Mouse (Mus musculus) cerebellum, adult (tissue): ENCODE measurements around the gene 9130230L23Rik.

Source experiments
- ATAC-seq: cut with Nextera tagmentation; 2 replicates; pipeline ENCODE4 v1.9.2; 2017; ENCODE audit warnings: mild to moderate bottlenecking, moderate library complexity, mixed read lengths; ENCODE audit not compliant: insufficient number of reproducible peaks, low FRiP score, low TSS enrichment

9130230L23Rik gene

DNA sequence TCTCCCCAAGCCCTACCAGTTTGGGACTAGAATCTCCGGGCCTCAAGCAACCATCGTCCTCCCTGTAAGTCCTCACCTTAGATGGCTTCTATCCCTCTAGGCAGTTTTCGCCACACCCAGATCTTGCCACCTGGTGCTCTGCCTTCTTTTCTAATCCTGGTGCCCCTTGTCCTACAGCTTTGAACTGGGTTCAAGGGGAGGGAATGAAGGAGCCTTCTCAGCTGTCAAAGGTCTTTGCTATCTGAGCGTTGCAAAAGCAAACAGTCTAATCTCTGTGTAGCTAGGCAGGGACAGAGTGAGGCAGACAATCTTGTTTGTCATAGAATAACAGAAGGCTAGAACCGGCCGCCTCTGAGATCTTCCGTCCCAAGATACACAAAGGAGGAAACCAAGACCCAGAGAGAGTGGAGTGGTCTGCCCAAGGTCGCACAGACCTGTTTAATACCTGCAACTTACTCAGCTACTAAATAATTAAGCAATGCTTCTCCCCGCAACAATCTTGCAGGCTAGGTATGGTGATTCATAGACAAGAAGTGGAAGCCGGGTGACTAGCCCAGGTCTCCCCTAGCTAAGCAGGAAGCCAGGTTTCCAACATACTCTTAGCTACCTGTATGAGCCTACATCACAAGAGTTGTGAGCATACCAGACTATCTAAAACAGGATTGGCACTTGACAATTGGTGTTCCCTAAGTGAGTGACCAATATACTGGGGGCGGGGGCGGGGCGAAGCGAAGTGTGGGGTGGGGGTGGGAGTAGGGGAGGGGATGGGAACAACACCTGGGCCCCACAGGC, at the start of gene 9130230L23Rik:
TSS of gene 9130230L23Rik (minus strand) at position 152 of the 792 bp plus-strand sequence.
- ATAC-seq, result no peak

DNA sequence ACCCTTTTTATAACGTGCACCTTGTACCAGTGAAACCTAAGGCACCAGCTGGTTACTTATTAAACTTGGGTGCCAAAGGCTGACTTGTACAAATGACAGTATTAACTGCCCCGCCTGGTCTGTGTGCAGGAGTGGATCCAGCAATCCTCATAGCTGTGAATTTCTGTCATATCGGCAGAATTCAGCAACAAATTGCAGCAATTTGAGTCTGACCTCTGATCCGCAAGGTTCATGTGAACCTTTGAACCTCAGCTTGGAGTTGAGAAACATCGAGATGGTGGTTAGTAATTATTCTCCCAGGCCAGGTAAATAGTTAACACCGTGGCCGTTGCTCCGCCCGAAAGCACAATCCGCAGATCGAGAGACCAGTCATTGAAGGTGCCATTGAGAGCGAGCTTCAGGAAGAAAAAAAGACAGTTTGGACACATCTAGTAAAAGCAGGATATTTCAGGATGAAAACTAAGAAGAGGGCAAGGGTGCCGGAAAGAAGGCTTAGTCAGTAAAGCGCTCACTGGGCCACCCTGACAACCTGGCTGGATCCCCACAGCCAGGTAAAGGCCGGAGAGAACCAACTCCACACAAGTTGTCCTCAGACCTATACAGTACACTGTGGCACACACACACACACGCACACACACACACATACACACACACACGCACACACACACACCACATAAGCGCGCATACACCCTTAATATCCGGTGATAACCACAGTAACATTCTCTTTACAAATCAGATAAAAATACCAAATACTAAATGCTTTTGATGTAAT, 48.9 kb upstream of the 9130230L23Rik start:
- ATAC-seq, result no peak

DNA sequence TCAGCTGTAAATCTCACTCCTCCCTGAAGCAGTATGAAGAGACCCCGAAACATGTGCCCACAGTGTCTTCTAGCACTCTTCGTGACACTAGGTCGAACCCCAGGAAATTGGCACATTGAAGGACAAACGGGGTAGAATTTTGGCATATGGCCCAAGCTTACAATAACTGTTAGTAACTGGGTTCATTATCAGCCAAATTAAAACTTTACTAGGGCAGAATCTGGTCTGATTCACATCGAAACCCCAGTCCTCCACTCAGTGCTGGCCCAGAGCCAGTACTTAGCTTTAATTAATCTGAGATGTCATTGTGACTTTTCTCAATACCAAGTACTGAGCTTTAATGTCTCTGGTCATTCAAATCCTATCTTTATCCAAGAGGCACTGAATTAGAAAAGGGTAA, 46.8 kb upstream of the 9130230L23Rik start:
- no peak for ATAC-seq

DNA sequence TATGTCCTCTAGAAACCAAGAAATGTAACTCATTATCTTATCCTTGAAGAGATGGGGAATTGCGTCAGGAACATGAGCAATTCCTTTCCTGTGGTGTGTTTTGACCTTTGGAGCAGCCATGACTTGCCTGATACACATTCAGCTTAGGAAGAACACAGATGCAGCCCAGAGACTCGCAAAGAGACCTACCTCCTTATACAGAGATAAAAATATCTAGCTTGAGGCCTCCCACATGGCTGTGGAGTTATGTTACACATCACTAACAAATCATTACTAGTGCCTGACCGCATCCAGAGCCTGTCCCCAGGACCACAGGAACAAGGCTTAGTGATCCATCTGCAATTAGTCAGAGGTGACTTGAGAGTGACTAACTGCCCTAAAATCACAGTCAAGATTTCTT, 42.3 kb upstream of the 9130230L23Rik start:
- no peak for ATAC-seq

DNA sequence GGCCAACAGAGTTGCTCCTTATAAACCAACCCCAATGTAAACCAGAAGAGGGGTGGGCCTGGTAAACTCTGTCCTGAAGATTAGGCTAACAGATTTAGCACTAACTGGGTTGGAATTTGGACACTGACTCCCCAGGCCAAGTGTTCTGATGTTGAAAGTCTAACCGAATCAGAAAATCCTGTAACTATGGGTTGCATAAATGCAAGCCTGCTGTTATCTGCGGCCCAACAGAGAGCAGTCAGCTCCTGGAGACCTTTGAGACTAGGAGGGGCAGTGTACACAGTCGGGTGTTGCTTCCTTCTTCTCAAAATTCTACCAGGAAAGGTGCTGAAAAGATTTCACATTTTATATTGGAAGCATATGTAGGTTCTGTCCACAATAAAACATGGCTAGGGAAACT, 39.8 kb upstream of the 9130230L23Rik start:
- ATAC-seq, result no peak

DNA sequence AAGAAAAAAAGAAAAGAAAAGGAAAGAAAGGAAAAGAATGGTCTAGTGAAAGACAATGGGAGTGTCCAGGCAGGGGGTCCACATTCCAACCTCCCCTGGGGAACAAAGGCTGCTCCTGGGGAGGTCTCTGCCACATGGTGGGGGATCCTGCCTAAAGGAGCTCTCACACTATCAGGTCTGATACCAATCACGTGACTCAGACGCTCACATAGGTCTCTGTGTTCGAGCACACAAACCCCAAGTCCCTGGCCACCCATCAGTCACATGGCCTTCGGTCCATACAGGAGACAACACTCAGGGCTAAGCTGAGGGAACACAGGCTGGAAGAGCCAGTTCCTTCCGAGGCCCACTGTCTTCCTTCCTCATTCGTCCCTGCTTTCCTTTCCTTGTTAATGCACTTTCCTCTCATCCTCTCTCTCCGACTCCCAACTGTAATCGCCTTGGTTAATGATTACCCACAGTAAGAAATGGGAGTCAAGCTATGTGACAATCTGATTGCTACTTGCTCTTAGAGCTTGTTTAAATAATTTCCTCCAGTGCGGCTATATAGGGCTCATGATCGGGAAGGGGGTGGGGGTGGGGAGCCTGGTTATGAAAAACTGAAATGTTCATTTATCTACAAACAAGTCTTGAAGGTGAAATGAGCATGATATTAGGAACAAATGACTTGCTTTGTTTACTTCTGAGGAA, 38.7 kb upstream of the 9130230L23Rik start:
- no peak for ATAC-seq

DNA sequence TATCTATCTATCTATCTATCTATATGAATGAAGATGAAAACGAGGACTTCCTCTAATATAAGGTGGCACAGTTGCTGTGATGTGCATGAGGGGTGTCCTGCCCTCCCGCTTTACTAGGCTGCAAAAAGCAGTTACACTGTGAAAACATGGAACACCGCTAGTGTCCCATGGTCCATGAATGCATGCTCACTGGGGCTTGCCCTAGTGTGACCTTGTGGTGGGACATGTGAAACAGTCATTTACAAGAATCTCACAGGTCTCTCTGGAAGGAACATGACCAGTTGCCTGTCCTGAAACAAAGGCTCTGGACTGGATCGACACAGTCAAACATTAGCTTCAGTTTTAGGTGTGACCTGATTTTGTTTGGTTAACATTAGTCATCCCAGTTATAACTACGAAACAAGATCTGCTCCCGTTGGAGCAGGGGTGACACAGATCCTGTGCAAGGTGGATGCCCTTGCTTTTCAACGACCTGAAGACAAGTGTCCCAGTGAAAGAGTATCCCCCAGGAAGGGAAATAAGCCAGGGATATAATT, 36.7 kb upstream of the 9130230L23Rik start:
- ATAC-seq, result no peak

DNA sequence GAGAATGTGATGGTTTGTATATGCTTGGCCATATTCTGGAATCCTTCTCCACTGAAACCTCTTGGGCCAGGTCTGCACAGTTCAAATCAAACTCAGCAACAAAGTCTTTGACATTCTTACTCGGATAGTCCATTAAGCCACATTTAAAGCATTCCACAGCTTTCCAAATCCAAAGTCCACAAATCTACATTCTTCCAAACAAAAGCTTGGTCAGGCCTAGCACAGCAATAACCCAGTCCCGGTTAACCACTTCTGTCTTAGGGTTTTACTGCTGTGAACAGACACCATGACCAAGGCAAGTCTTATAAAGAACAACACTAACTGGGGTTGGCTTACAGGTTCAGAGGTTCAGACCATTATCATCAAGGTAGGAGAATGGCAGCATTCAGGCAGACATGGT, 35.7 kb upstream of the 9130230L23Rik start:
- no peak for ATAC-seq

DNA sequence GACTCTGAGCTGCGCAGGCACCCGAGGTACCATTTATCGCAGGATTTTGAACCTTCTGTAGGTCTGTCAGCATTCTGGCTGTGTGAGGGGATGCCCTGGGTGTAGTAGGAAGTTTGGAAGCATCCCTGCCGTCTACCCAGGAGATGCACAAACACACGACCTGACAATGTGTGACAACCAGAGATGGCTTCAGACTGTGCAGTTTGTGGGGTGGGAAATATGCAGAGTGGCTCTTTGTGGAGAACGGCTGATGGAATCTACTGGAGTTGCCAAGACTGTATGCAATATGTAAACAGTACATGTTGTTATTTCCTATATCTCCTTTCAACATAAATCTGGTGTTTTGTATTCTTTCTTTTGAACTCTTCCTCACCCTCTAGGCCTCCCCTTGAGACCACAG, 33.0 kb upstream of the 9130230L23Rik start:
- ATAC-seq, result no peak

DNA sequence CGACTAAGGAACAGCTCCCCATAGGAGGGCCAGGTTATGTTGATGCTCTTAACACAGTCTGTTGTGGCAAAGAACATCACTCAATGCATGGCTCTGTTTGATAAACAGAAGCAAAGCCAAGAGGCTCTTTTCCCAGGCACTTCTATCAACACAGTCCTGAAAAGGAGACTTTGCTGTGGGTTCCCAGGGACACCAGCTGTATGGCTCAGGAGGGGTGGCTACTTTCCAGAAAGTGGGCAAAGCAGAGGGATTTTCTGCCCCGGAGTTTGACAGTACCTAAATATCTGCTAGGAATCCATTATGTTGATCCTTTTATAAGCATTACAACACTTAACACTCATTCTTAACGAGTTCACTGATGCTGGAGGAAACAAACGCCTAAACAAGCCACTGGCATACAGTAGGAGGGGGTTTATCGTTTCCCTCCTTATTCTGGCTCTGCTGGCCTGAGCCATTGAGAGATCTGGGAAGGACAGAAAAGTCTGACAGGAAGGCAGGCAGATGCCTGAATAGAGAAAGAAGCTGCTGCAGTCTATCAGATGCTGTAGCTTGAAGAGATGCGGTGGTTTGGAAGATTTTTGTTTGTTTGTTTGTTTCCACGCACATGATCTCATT, 32.5 kb upstream of the 9130230L23Rik start:
- ATAC-seq, result no peak

DNA sequence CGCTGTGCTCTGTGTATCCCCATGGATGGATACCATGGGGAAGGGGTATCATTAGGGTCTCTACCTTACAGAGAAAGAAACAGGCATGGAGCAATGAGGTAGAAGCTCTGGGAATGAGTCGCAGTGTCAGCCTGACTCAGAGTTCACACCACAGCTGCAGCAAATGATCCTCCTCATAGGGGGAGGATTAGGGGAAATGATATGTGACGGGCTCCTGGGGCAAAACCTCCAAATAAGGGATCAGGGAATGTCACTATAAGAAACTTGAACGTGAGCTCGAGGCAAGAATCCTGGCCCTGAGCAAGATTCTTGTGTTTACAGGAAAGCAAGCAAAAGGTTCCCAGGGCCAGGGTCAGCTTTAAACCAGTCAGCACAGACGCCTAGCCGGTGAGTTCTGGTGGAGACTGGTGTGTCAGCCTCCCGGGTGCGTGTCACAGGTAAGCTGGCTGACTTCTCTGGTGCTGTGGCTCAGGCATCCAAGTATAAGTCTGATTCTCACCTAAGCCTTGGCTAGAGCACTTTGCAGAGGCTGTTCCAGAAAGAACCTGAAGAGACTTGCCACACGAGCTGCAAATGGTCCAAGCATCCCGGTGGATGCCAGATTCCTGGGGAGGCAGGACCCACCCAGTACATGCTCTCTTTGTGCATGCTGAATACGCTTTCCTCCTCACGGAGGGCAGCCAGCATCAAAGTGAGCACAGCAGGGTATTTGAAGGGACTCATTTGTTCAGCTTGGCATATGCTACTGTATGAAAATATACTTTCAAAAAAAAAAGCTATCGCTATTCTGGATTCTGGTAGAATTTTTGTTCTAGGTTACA, 30.5 kb upstream of the 9130230L23Rik start:
- no peak for ATAC-seq

DNA sequence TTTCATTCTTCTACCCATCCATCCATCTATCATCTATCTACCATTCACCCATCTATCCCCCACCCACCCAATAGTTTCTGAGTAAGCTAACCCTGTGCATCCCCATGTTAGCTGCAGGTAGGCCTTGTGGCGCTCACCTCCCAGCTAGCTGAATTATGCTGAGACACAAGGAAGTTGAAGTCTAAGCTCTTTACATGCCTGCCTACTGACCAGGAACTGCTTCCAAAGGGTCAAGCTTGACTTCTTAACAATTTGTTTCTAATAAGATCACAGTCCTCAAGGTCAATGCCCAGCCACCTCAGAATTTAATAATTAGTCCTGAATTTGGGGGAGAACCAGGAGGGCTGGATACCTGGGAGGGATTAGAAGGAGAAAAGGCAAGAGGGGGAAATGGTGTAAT, 28.7 kb upstream of the 9130230L23Rik start:
- no peak for ATAC-seq

DNA sequence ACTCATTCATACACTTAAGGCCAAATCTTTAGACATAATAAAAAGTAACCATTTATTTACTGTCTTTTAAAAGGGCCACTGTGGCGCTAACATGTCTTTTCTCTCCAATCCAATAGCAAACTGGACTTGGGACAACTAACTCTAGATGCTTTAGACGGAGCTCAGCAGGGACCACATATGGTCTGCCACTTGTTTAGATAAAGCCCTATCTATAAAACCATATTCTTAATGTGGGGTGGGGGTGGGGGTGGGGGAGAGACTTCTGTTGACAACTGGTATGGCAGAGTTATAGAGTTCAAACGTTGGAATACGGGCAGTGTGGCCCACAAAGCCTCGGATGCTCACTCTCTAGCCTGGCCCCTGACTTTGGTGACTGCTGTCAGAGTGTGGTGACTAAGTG, 27.6 kb upstream of the 9130230L23Rik start:
- no peak for ATAC-seq

DNA sequence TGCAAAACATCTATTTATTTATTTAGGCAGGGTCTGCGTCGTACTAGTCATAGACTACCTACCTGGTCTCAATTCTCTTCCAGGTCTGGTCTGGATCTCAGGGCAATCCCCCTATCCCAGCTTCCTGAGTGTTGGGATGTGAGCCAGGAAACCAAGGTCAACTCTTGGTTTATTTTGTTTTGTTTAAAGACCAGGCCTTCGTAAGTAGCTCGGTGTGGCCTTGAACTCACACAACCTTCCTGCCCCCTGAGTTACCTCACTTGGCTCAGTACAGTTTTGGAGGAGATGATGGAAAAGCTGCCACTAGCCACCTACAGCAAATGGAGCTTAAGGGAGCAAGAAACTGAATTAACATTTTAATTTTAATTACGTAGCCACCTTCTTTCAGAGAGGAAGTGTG, 24.1 kb upstream of the 9130230L23Rik start:
- no peak for ATAC-seq

DNA sequence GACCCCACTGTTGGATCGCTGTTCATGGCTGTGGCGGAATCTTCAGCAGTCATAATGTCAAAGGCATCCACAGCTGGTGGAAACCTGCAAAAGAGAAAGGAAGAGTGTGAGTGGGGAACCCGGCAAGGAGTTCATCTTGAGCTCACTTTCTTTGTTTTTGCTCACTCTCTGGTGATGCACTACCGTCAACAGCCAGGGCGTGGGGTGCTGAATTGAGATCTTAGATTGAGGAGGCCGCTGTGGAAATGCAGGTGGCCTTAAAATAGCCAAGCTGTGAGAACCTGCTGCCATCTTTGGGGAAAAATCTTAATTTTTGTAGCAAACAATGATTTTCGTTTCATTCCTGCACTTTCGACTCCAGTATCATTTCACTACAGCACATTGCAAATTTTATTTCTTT, 23.1 kb upstream of the 9130230L23Rik start:
- no peak for ATAC-seq

DNA sequence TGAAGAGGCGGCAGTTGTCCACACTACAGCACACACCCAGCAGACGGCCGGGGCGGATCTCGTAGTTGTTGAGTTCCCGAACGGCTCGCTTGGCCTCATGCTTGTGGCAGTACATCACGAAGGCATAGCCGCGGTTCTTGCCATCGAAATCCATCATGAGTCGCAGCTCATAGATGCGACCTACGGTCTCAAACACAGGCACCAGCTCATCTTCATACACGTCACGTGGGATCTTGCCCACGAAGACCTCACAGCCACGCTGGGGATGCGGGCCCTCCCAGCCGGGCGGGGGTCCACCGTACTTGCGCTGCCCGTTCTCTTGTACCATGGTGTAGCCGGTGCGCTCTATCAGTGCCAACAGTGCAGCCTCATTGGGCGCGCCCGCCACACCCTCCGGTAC, 22.7 kb upstream of the 9130230L23Rik start:
- ATAC-seq, result no peak

DNA sequence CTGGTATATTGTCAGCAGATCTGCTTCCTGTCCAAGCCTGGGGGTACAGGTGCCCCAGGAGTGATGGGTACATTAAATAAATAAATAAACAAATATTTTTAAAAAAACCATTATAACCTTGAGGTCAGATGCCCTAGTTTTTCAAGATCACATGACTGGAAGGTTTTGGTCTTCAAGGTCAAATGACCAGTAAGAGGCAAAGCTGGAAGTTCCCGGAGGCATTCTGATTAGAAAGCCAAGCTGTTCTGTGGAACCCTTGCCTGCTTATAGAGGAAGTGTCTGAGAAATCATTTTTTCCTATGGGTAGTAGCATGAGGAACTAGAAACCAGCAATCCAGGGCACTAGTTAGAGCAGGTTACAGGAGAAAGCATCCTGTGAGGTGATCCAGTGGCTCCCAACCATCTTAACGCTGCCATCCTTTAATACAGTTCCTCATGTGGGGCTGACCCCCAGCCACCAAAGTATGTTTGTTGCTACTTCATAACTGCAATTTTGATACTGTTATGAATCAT, 11.4 kb upstream of the 9130230L23Rik start:
- no peak for ATAC-seq

DNA sequence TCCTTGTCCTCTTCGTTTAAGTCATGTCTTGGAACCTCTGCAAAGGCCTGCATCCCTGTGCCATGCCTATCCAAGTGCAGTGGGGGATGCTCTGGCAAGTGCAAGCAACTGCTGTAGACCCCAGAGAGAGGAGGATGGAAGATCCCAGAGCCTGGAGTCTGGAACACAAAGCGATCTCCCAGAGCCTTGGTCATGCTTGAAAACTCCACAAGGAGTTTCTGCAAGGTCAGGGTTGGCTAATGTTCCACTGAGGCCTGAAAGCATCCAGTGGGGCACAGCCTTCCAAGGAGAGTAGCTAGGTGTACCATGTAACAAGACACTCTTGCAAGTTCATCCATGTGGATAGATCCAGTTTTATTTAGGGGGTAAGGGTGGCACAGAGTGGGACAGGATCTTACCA, 10.4 kb upstream of the 9130230L23Rik start:
- no peak for ATAC-seq

DNA sequence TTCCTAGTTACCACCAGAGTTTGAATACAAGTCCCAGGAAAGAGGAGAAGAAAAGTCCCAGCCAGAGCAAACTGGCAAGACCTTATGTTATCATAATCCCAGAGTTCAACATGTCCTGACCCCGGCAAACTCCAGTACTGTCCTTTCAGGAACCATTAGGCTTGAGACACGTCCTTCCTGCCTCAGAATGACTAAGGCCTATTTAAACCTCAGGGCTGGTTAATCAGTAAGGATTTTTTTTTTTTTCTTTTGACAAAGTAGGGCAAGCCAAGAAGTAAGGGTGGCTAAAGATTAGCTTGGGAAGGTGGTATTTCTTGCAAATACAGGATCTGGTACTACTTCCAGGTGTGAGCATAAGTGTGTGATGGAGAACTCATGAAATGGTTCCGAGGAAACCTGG, 9.9 kb upstream of the 9130230L23Rik start:
- no peak for ATAC-seq
